Mouse (Mus musculus): ENCODE data around the gene Cdc34. TPM values are rescaled to one million over a fixed set of nuclear protein-coding genes. Genes with fewer than 3 reads are reported as not detected.

The Cdc34 gene
- polyA plus RNA-seq, 2 experiments from 2014 or later = 17.4 to 27.5 TPM

- no peak for ATAC-seq
Observed at GRCm38 (mm10) chr10:79671396-79672087, 10.5 kb upstream of the Cdc34 start.

GRCm38 (mm10) chr10:79672088-79672455 is 9.9 kb upstream of the Cdc34 start:
- no peak for ATAC-seq

GRCm38 (mm10) chr10:79673054-79673453 is 8.9 kb upstream of the Cdc34 start:
- ATAC-seq = no peak

GRCm38 (mm10) chr10:79675346-79676035 is 6.5 kb upstream of the Cdc34 start:
- no peak for ATAC-seq

- ATAC-seq = peak; percentile 5
Observed at GRCm38 (mm10) chr10:79680606-79681495, 1.1 kb upstream of the Cdc34 start.

GRCm38 (mm10) chr10:79682551-79682915 is 538 bp downstream of the Cdc34 start:
- ATAC-seq = no peak

GRCm38 (mm10) chr10:79682916-79683582 is 1.1 kb downstream of the Cdc34 start:
- ATAC-seq = no peak

- no peak for ATAC-seq
Observed at GRCm38 (mm10) chr10:79683726-79684640, 2.0 kb downstream of the Cdc34 start.

- ATAC-seq = no peak
Observed at GRCm38 (mm10) chr10:79684770-79685600, 3.0 kb downstream of the Cdc34 start.

GRCm38 (mm10) chr10:79686219-79686618 is 4.2 kb downstream of the Cdc34 start:
- ATAC-seq = no peak

GRCm38 (mm10) chr10:79686691-79687090 is 4.7 kb downstream of the Cdc34 start:
- no peak for ATAC-seq

- no peak for ATAC-seq
Observed at GRCm38 (mm10) chr10:79687513-79687912, 5.5 kb downstream of the Cdc34 start.

- no peak for ATAC-seq
Observed at GRCm38 (mm10) chr10:79688720-79689119, 6.7 kb downstream of the Cdc34 start, which contains the start of gene Gzmm. TSS of gene Gzmm (plus strand) at chr10:79689020.

GRCm38 (mm10) chr10:79689178-79689577 is 7.2 kb downstream of the Cdc34 start:
- ATAC-seq = no peak

- no peak for ATAC-seq
Observed at GRCm38 (mm10) chr10:79691986-79692548, 10.1 kb downstream of the Cdc34 start.

- no peak for ATAC-seq
Observed at GRCm38 (mm10) chr10:79693580-79694378, 11.8 kb downstream of the Cdc34 start.

- ATAC-seq = no peak
Observed at GRCm38 (mm10) chr10:79694379-79694655, 12.3 kb downstream of the Cdc34 start.

GRCm38 (mm10) chr10:79695231-79696128 is 13.5 kb downstream of the Cdc34 start:
- ATAC-seq = peak; percentile 40

Data from activated CD4-positive, CD25-positive, alpha-beta regulatory T cell, adult 4 months (primary cell).